Mouse (Mus musculus) CD4-positive naive resting alpha-beta T cell, adult 57 days (primary cell): ENCODE measurements around the gene Itprid2. TPM values are rescaled to one million over a fixed set of nuclear protein-coding genes. Genes with fewer than 3 reads are reported as not detected.

Experiments
- total RNA-seq: library from RNA; stranded (reverse); gene quantifications from one replicate; pipeline ENCODE4 v1.2.4, GENCODE M21; 2023

Gene Itprid2
- 29.1 TPM for total RNA-seq

DNA sequence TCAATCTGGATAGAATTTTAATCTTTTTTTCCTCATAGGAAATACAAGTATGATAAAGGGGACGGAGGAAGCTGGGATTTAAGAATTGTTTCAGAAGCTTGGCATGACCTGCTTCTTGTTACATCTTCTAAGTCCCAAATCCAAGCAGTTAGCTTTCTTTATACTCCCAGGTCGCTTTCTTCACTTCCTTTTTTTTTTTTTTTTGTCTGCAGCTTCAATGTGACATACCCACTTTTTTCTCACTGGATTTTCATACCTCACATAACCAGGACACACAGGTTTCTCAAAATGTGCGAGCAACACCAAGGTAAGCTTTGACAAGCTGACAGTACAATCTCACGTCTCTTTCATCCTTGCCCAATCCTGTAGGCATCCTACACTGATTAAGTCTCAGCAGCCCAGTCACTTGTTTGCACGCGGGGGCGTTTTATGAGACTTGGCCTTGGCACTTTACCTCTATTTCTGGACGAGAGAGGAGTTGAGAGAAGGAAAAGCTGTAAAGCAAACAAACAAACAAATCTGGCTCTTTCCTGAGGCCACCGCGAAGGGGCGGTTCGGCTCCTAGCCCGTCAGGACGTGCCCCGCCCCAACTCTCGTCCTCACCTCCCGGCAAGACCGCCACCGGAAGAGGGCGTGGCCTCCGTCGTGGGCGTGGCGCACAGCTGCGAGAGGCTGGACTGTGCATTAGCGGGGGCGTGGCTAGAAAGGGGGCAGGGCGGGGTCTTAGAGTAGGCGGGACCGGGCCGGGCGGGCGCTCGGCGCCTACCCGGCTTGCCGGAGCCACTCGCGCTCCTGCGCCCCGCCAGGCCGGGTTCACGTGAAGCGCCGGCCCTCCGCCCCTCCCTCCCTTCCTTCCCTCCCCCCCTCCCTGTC, at the start of gene Itprid2:
Gene Itprid2 (plus strand): TSS at position 825 of the 873 bp plus-strand sequence.

DNA sequence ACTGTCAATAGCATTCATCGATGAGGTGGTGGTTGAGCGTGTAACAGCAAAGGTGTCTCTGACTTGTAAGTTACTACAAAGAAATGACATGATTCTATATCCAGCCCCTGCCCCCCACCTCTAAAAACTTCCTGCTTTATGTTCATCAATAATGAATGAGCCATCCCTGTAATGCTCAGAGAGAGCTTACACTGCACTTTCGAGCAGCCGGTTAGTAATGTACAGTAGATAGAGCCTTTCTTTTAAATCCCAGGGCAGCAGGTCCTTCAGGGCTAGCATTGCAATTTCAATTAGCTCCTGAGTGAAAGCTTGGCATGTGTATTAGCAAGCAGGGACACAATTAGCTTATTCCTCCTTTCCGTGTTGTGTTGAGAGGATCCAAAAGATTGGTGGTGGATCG, 72.4 kb downstream of the Itprid2 start, which contains the start of gene Ppp1r1c:
Gene Ppp1r1c (plus strand): TSS at position 206 of the 400 bp plus-strand sequence.

Other genes with a start within 250 kb of the Itprid2 start
- not detected for gene Neurod1, start 178.6 kb upstream of the Itprid2 start, total RNA-seq
- gene Cerkl, start 178.6 kb upstream of the Itprid2 start, total RNA-seq, result 2.5 TPM
- gene Ppp1r1c, start 72.4 kb downstream of the Itprid2 start, total RNA-seq, result not detected